Mouse (Mus musculus) bone marrow macrophage, adult 2 months (primary cell): ENCODE measurements around the gene Mdm2.

Experiments
- CTCF ChIP-seq: IDR thresholded peaks from 2 replicates; pipeline ENCODE4 v1.5.1; 2012; ENCODE audit warnings: low read depth, mild to moderate bottlenecking, low read length, moderate library complexity
- POLR2A ChIP-seq: IDR thresholded peaks from 2 replicates; pipeline ENCODE4 v1.6.1; 2012; ENCODE audit warnings: mild to moderate bottlenecking, low read depth, low read length, borderline replicate concordance

DNA sequence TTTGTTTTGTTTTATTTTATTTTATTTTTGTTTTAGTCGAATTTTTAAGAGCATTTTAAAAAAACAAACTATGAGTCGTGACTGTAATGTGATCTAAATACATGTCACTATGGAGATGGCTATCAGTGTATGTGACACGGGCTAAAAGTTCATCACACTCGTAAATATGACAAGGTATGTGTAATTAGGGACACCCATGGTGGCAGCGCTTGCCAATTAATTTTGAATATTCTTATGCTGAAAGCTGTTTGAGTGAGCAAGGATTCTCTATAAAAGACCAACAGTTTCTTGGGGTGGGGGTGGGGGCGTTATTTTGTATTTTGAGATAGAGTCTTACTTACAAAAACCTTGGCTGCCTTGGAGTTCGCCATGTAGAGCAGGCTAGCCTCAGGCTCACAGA, 15.1 kb upstream of the Mdm2 start:
- no peak for TF ChIP-seq POLR2A
- TF ChIP-seq CTCF: no peak
